Mouse (Mus musculus): ENCODE measurements around the gene Mical3.
A peak's percentile ranks its signal among the peaks of the same experiment; 100 is the strongest.

The Mical3 gene

GRCm38 (mm10) chr6:121145906-121146305 lies 15.1 kb upstream of the Mical3 start:
- no peak for DNase-seq (ENCODE audit: low spot score)

- no peak for DNase-seq (ENCODE audit: low spot score)
Observed at GRCm38 (mm10) chr6:121145010-121145604, 14.3 kb upstream of the Mical3 start.

- no peak for DNase-seq (ENCODE audit: low spot score)
Observed at GRCm38 (mm10) chr6:121144066-121144465, 13.3 kb upstream of the Mical3 start.

GRCm38 (mm10) chr6:121143439-121143838 lies 12.6 kb upstream of the Mical3 start:
- no peak for DNase-seq (ENCODE audit: low spot score)

- DNase-seq (ENCODE audit: low spot score), result no peak
Observed at GRCm38 (mm10) chr6:121142298-121142697, 11.5 kb upstream of the Mical3 start.

- DNase-seq (ENCODE audit: low spot score), result no peak
Observed at GRCm38 (mm10) chr6:121139271-121139670, 8.5 kb upstream of the Mical3 start.

- DNase-seq (ENCODE audit: low spot score), result no peak
Observed at GRCm38 (mm10) chr6:121138338-121139040, 7.7 kb upstream of the Mical3 start.

- no peak for DNase-seq (ENCODE audit: low spot score)
Observed at GRCm38 (mm10) chr6:121137222-121137621, 6.4 kb upstream of the Mical3 start.

- no peak for DNase-seq (ENCODE audit: low spot score)
Observed at GRCm38 (mm10) chr6:121134884-121135283, 4.1 kb upstream of the Mical3 start.

- no peak for DNase-seq (ENCODE audit: low spot score)
Observed at GRCm38 (mm10) chr6:121134249-121134648, 3.5 kb upstream of the Mical3 start.

- peak; percentile 45 for DNase-seq (ENCODE audit: low spot score)
Observed at GRCm38 (mm10) chr6:121130039-121130705, 627 bp downstream of the Mical3 start.

GRCm38 (mm10) chr6:121129506-121129905 lies 1.3 kb downstream of the Mical3 start:
- no peak for DNase-seq (ENCODE audit: low spot score)

GRCm38 (mm10) chr6:121128736-121129135 lies 2.1 kb downstream of the Mical3 start:
- DNase-seq (ENCODE audit: low spot score), result no peak

- no peak for DNase-seq (ENCODE audit: low spot score)
Observed at GRCm38 (mm10) chr6:121127726-121128125, 3.1 kb downstream of the Mical3 start.

GRCm38 (mm10) chr6:121126202-121126601 lies 4.6 kb downstream of the Mical3 start:
- DNase-seq (ENCODE audit: low spot score), result no peak

- no peak for DNase-seq (ENCODE audit: low spot score)
Observed at GRCm38 (mm10) chr6:121122739-121123241, 8.0 kb downstream of the Mical3 start.

GRCm38 (mm10) chr6:121120776-121121175 lies 10.0 kb downstream of the Mical3 start:
- DNase-seq (ENCODE audit: low spot score), result no peak

GRCm38 (mm10) chr6:121117971-121118755 lies 12.6 kb downstream of the Mical3 start:
- DNase-seq (ENCODE audit: low spot score), result no peak

- DNase-seq (ENCODE audit: low spot score), result no peak
Observed at GRCm38 (mm10) chr6:121117142-121117541, 13.7 kb downstream of the Mical3 start.

- no peak for DNase-seq (ENCODE audit: low spot score)
Observed at GRCm38 (mm10) chr6:121116434-121116833, 14.4 kb downstream of the Mical3 start.

- no peak for DNase-seq (ENCODE audit: low spot score)
Observed at GRCm38 (mm10) chr6:121111448-121112055, 19.2 kb downstream of the Mical3 start.

Measured in urinary bladder, postnatal 10 days (tissue).